Mouse (Mus musculus) hindbrain, embryonic 11.5 days (tissue): ENCODE results near the gene Fam168a. TPM values are rescaled to one million over a fixed set of nuclear protein-coding genes. Genes with fewer than 3 reads are reported as not detected.

Source experiments
- ATAC-seq: fragments of 200-750 bp; cut with Nextera tagmentation; 2 replicates; pipeline ENCODE4 v1.8.0; 2017; ENCODE audit warnings: mild to moderate bottlenecking, moderate TSS enrichment, moderate library complexity; ENCODE audit not compliant: low FRiP score
- DNase-seq: peaks from one replicate; pipeline ENCODE4 v3.0.0-alpha.2; 2015; ENCODE audit warnings: low spot score
- H3K27ac ChIP-seq: fragments of 300-500 bp; sonication (generic); 2 replicates; pipeline ENCODE4 v1.5.1; 2014; ENCODE audit warnings: mild to moderate bottlenecking, low read depth, low read length
- H3K27me3 ChIP-seq: fragments of 300-500 bp; sonication (generic); 2 replicates; pipeline ENCODE4 v1.6.1; 2014; ENCODE audit warnings: mild to moderate bottlenecking, low read length, moderate library complexity, mixed read lengths; ENCODE audit not compliant: control insufficient read depth, insufficient read depth
- H3K36me3 ChIP-seq: fragments of 300-500 bp; sonication (generic); 2 replicates; pipeline ENCODE4 v1.6.1; 2014; ENCODE audit warnings: mild to moderate bottlenecking, low read length, moderate library complexity, mixed read lengths; ENCODE audit not compliant: control insufficient read depth, insufficient read depth
- H3K4me1 ChIP-seq: fragments of 300-500 bp; sonication (generic); replicated peaks from 2 replicates; pipeline ENCODE4 v1.6.1; 2014; ENCODE audit warnings: low read length, mixed read lengths; ENCODE audit not compliant: control insufficient read depth, insufficient read depth
- H3K4me2 ChIP-seq: fragments of 300-500 bp; sonication (generic); replicated peaks from 2 replicates; pipeline ENCODE4 v1.6.1; 2014; ENCODE audit warnings: mild to moderate bottlenecking, low read depth, low read length
- H3K4me3 ChIP-seq: fragments of 300-500 bp; sonication (generic); 2 replicates; pipeline ENCODE4 v1.5.1; 2014; ENCODE audit warnings: low read depth, low read length
- H3K9ac ChIP-seq: fragments of 300-500 bp; sonication (generic); 2 replicates; pipeline ENCODE4 v1.6.1; 2014; ENCODE audit warnings: low read depth, low read length
- H3K9me3 ChIP-seq: fragments of 300-500 bp; sonication (generic); 2 replicates; pipeline ENCODE4 v1.6.1; 2016; ENCODE audit warnings: low read length; ENCODE audit not compliant: control insufficient read depth
- WGBS: fragments of 180-500 bp; shearing (Covaris S2); extraction: QIAGEN DNeasy Blood & Tissue Kit; methylation state at CpG from one replicate; pipeline ENCODE4 v1.1.7; 2014; 5-methylcytosine and 5-hydroxymethylcytosine counted together
- polyA plus RNA-seq: library from polyadenylated mRNA; unstranded; fragments of >200 nt; fragmentation: Nextera tagmentation; extraction: Ambion mirVana; gene quantifications from 2 replicates; pipeline ENCODE4 v1.2.1, GENCODE M21; 2014

The Fam168a gene
- polyA plus RNA-seq, 1 experiment from 2014 or later: 48.4 TPM

- H3K9me3 ChIP-seq: no peaks in the 10 kb centered on the region
- no peaks in the 10 kb centered on the region for H3K4me1 ChIP-seq
- no peaks in the 10 kb centered on the region for H3K36me3 ChIP-seq
- H3K27ac ChIP-seq: no peak overlapping the region
- WGBS: 43% methylated on average over 13 of the region's 13 CpGs
- no peak overlapping the region for H3K9ac ChIP-seq
- ATAC-seq: no peak
- H3K4me2 ChIP-seq: no peak overlapping the region
- DNase-seq: peak; percentile 83
- H3K27me3 ChIP-seq: no peaks in the 10 kb centered on the region
- H3K4me3 ChIP-seq: no peak overlapping the region
These were observed 21.1 kb upstream of the Fam168a start for GRCm38 (mm10) chr7:100685061-100686030.

DNA sequence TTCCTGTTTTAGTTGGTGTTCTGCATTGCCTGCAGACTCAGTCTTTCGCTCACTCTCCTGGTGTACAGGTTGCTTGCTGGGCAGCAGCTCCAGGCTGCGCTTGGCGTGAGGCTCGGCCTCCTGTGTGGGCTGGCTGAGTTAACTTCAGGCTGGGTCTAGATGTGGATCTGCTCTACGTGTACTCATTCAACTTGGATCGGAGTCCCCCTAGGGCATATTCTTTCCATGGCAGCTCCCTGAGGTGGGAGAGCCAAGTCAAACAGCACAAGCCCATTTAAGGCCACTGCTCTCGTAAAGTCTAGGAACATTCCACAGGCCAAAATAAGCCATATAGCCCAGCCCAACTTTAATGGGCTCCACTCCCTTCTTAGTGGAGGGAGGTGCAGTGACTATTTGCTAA is 18.0 kb upstream of the Fam168a start:
- H3K9me3 ChIP-seq: no peaks in the 10 kb centered on the region
- WGBS: 88% methylated on average over 7 of the region's 7 CpGs
- H3K27me3 ChIP-seq: no peaks in the 10 kb centered on the region
- no peaks in the 10 kb centered on the region for H3K4me1 ChIP-seq
- no peak overlapping the region for H3K4me2 ChIP-seq
- no peak overlapping the region for H3K9ac ChIP-seq
- no peaks in the 10 kb centered on the region for H3K36me3 ChIP-seq
- no peak overlapping the region for H3K27ac ChIP-seq
- ATAC-seq (no peak), DNase-seq (no peak)
- H3K4me3 ChIP-seq: no peak overlapping the region

DNA sequence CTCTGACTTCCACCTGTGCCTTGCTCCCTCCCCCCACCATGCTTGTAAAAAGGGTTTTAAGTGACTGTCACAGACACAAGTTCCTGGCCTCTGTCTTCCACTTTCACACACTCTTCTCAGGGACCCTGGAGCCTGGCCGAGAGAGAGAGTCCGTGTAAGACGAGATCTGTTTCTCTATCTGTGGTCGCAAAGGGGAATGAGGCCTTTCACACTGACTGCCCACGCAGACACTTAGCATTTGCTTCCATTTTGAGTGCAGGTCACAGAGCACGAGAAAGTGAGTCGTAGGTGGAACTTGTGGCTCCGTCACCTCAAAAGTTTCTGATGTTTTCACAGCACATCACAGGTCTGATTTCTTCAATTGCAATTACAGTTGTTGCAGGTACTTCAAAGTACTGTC is 13.2 kb upstream of the Fam168a start:
- H3K36me3 ChIP-seq: no peaks in the 10 kb centered on the region
- no peak for DNase-seq
- H3K27me3 ChIP-seq: no peaks in the 10 kb centered on the region
- H3K4me2 ChIP-seq: no peak overlapping the region
- H3K4me1 ChIP-seq: no peaks in the 10 kb centered on the region
- no peak overlapping the region for H3K27ac ChIP-seq
- no peaks in the 10 kb centered on the region for H3K9me3 ChIP-seq
- 79% methylated on average over 8 of the region's 8 CpGs for WGBS
- H3K9ac ChIP-seq: no peak overlapping the region
- no peak for ATAC-seq
- no peak overlapping the region for H3K4me3 ChIP-seq

DNA sequence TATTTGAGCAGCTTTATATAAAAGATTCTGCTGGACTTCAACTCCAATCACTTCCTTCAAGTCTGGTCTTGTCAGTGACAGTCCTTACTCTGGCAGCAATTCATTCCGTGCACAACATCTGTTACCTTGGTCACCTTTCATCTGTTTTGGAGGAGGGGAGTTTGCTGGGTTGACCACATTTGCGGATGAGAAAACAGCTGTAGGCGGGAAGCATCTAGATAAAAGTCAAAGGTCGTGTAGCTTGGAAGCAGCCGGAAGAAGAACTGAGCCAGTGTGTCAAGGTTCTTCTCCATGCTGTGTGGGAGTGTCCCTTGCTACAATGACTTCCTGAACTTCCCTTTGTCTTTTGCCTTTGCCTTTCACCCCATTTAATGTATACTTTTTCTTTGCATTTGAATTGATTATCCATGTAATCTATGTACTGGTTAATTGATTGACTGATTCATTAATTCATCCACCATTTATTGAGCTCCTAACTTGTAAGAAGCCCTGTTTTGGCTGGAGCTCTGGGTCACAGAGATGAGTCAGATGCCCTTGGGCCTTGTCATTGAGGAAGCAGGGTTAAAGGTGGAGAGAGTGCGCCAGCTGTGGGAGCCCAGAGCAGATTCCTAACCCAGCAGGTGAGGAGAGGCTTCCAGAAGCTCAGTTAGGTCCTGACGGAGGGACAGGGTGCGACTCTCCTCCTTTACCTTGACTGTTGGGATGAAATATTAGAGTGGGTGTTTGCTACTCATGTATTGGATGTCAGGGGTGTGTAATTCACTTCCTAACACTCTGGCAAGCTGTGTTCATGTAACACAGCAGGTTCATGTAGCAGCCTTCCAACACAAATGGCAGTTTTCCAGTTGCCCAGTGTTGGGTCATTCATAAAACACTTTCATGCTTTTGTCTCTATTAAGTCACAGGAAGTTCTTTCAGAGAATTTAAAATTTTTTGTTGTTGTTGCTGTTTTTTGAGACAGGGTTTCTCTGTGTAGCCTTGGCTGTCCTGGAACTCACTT is 6.4 kb upstream of the Fam168a start:
- Histone ChIP-seq H3K36me3 (no peaks in the 10 kb centered on the region), H3K4me3 (no peak overlapping the region), H3K9me3 (no peaks in the 10 kb centered on the region), H3K4me1 (no peaks in the 10 kb centered on the region), H3K27ac (no peak overlapping the region), H3K4me2 (no peak overlapping the region), H3K9ac (no peak overlapping the region), H3K27me3 (no peaks in the 10 kb centered on the region)
- WGBS: 47% methylated on average over 8 of the region's 8 CpGs
- DNase-seq (no peak), ATAC-seq (no peak)

DNA sequence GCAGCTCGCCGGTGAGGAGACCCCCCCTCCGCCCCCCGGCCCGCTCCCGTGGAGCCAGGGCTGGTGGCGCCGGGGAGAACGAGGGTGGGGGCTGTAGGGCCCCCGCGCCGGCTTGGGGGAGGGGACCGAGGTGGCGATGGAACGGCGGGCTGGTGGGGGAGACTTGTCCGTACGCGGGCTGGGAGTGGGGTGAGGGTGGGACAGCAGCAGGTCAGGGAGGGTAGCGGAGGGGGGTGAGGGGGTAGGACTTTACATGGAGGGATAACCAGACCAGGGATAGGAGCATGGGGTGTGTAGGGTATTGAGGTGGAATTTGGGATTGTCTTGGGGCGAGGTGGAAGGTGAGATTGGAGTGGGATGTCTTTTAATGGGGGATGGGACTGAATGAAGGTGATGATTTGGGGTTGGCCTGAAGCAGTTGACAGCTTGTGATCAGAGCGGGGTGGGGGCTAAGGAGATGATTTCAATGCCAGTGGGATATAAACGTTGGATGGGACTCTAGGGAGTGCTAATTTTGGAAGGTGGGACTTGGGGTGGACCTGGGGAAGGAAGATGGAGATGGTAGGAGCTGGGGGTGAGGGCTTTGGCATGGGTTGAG is 547 bp downstream of the Fam168a start:
- DNase-seq (no peak), ATAC-seq (peak; percentile 73; the same call in 1 of the 2 replicates)
- Histone ChIP-seq H3K9ac (peak overlapping the region; percentile 86), H3K9me3 (no peaks in the 10 kb centered on the region), H3K27me3 (no peaks in the 10 kb centered on the region), H3K4me2 (peak overlapping the region; percentile 63), H3K27ac (peak overlapping the region; percentile 99), H3K4me1 (0 out of 2 replicates have a peak, but pooled peaks cover 3% of the 10 kb centered on the region), H3K36me3 (no peaks in the 10 kb centered on the region), H3K4me3 (peak overlapping the region; percentile 65)
- WGBS: 0% methylated on average over 16 of the region's 23 CpGs

- Histone ChIP-seq H3K4me2 (no peak overlapping the region), H3K9me3 (no peaks in the 10 kb centered on the region), H3K36me3 (no peaks in the 10 kb centered on the region), H3K4me1 (peaks cover 4% of the 10 kb centered on the region; the same call in 1 of the 2 replicates), H3K27ac (no peak overlapping the region), H3K27me3 (no peaks in the 10 kb centered on the region), H3K9ac (no peak overlapping the region), H3K4me3 (no peak overlapping the region)
- WGBS: 94% methylated on average over 5 of the region's 5 CpGs
- DNase-seq (no peak), ATAC-seq (no peak)
These were observed 12.3 kb downstream of the Fam168a start for GRCm38 (mm10) chr7:100718741-100719140.

DNA sequence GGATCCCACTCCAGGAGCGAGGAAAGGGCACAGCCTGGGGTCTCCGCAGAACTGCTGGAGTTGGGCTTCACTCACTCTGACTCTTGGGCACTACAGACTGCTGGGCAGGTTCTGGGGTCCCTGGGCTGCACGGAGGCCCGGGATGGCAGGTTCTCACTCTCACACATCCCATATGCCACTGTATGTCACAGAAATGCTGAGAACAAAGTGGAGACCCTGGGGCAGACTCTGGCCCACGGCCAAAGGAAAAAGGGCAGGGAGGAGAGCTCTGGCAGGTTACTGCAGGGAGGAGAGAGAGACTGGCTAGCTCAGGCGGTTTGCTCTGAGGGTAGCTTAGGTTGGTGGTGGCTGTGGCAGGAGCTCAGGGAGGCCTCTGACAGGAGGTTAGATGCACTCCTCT is 15.8 kb downstream of the Fam168a start:
- H3K4me2 ChIP-seq: no peak overlapping the region
- no peaks in the 10 kb centered on the region for H3K9me3 ChIP-seq
- H3K9ac ChIP-seq: no peak overlapping the region
- no peak overlapping the region for H3K4me3 ChIP-seq
- H3K27me3 ChIP-seq: no peaks in the 10 kb centered on the region
- no peak overlapping the region for H3K27ac ChIP-seq
- WGBS: 76% methylated on average over 6 of the region's 6 CpGs
- H3K36me3 ChIP-seq: no peaks in the 10 kb centered on the region
- no peak for DNase-seq
- peaks cover 4% of the 10 kb centered on the region; the same call in 1 of the 2 replicates for H3K4me1 ChIP-seq
- ATAC-seq: no peak
